Mouse (Mus musculus): ENCODE measurements at regions not wholly inside any gene's neighbourhood (a gene's known extent, or its start where the extent isn't known, plus 50 kb on each side); places are given as distances from the start of the nearest gene placed in this dataset.

- no peak for TF ChIP-seq CTCF (IDR thresholded peaks at IDR 0.05)
- TF ChIP-seq POLR2A (IDR thresholded peaks at IDR 0.05; ENCODE audit: insufficient read depth, low read depth, low read length) = no peak
Measured at GRCm38 (mm10) chr4:71537971-71538370, 219.8 kb downstream of the Gm11232 start.

Measured in heart, adult 2 months (tissue).